Mouse (Mus musculus) liver, embryonic 13.5 days (tissue): ENCODE data around the gene Msln. TPM values are rescaled to one million over a fixed set of nuclear protein-coding genes. Genes with fewer than 3 reads are reported as not detected.

ENCODE experiments used
- microRNA-seq: library from miRNA; unstranded; fragments of <30 nt; microRNA quantifications from one replicate; pipeline ENCODE4, GENCODE M21; 2016
- polyA plus RNA-seq: library from polyadenylated mRNA; unstranded; fragments of >200 nt; fragmentation: Nextera tagmentation; extraction: Ambion mirVana; gene quantifications from 2 replicates; pipeline ENCODE4 v1.2.1, GENCODE M21; 2015

Gene Msln
- polyA plus RNA-seq, 1 experiment from 2014 or later = 0.81 TPM

Small RNA genes lying within 50 kb of the gene (microRNA-seq; reads per million reads assigned to microRNA genes)
- gene Gm25083 (not detected), gene Mir6966 (not detected)

Other genes with a start within 250 kb of the Msln start
- gene Sox8, start 183.7 kb downstream of the Msln start, polyA plus RNA-seq = 0.28 and 0.29 TPM in 2 replicates
- 11.3 and 11.6 TPM in 2 replicates for gene Lmf1, start 175.3 kb downstream of the Msln start, polyA plus RNA-seq
- 0.25 and 0.51 TPM in 2 replicates for gene Gng13, start 37.2 kb downstream of the Msln start, polyA plus RNA-seq
- gene Chtf18, start 27.0 kb downstream of the Msln start, polyA plus RNA-seq = 24.8 and 25.4 TPM in 2 replicates
- gene Rpusd1, start 26.7 kb downstream of the Msln start, polyA plus RNA-seq = 7.6 and 8.4 TPM in 2 replicates
- gene Mslnl, start 18.3 kb downstream of the Msln start, polyA plus RNA-seq = not detected in 2 replicates
- 16.4 and 17.5 TPM in 2 replicates for gene Narfl, start 19.4 kb upstream of the Msln start, polyA plus RNA-seq
- gene Haghl, start 31.3 kb upstream of the Msln start, polyA plus RNA-seq = 6.8 and 7.3 TPM in 2 replicates
- gene Ccdc78, start 32.2 kb upstream of the Msln start, polyA plus RNA-seq = 0.05 and 0.07 TPM in 2 replicates
- gene Fam173a, start 38.5 kb upstream of the Msln start, polyA plus RNA-seq = 54.5 and 61.8 TPM in 2 replicates
- 0.46 TPM in 1 of 2 replicates, not detected in the other for gene AC134908.4, start 41.3 kb upstream of the Msln start, polyA plus RNA-seq
- 21.2 and 23.8 TPM in 2 replicates for gene Metrn, start 42.8 kb upstream of the Msln start, polyA plus RNA-seq
- 0.05 and 0.32 TPM in 2 replicates for gene Fbxl16, start 54.7 kb upstream of the Msln start, polyA plus RNA-seq
- 11.9 and 14.2 TPM in 2 replicates for gene Wdr24, start 69.2 kb upstream of the Msln start, polyA plus RNA-seq
- 21.7 and 26.9 TPM in 2 replicates for gene Jmjd8, start 74.5 kb upstream of the Msln start, polyA plus RNA-seq
- gene Stub1, start 79.0 kb upstream of the Msln start, polyA plus RNA-seq = 130 TPM in 2 replicates
- gene Rhbdl1, start 82.9 kb upstream of the Msln start, polyA plus RNA-seq = 0.20 and 0.30 TPM in 2 replicates
- gene Gm20683, start 87.4 kb upstream of the Msln start, polyA plus RNA-seq = 0.28 and 0.57 TPM in 2 replicates
- 12.8 and 13.5 TPM in 2 replicates for gene Rhot2, start 90.5 kb upstream of the Msln start, polyA plus RNA-seq
- gene Wdr90, start 107.1 kb upstream of the Msln start, polyA plus RNA-seq = 10.2 and 12.5 TPM in 2 replicates
- gene Mcrip2, start 114.4 kb upstream of the Msln start, polyA plus RNA-seq = 62.1 and 66.2 TPM in 2 replicates
- gene Mettl26, start 120.7 kb upstream of the Msln start, polyA plus RNA-seq = 43.9 and 46.9 TPM in 2 replicates
- 0.65 and 1.00 TPM in 2 replicates for gene Wfikkn1, start 126.5 kb upstream of the Msln start, polyA plus RNA-seq
- 6.5 and 7.0 TPM in 2 replicates for gene Rab40c, start 165.3 kb upstream of the Msln start, polyA plus RNA-seq
- 126 and 152 TPM in 2 replicates for gene Pigq, start 190.6 kb upstream of the Msln start, polyA plus RNA-seq
- gene Nhlrc4, start 190.6 kb upstream of the Msln start, polyA plus RNA-seq = 5.1 and 7.2 TPM in 2 replicates
- gene A930017K11Rik, start 198.2 kb upstream of the Msln start, polyA plus RNA-seq = 0.24 and 0.32 TPM in 2 replicates
- 11.1 and 12.3 TPM in 2 replicates for gene Capn15, start 231.4 kb upstream of the Msln start, polyA plus RNA-seq